Mouse (Mus musculus) lung, postnatal 0 days (tissue): ENCODE measurements around the gene Col23a1. TPM values are rescaled to one million over a fixed set of nuclear protein-coding genes. Genes with fewer than 3 reads are reported as not detected.

ENCODE experiments used
- ATAC-seq: fragments of 200-750 bp; cut with Nextera tagmentation; 2 replicates; pipeline ENCODE4 v1.8.0; 2017; ENCODE audit warnings: moderate library complexity
- DNase-seq: peaks from one replicate; pipeline ENCODE4 v3.0.0-alpha.2; 2016; ENCODE audit warnings: low spot score
- H3K27ac ChIP-seq: fragments of 300-500 bp; sonication (generic); 2 replicates; pipeline ENCODE4 v1.5.1; 2014; ENCODE audit warnings: antibody characterized with exemption, mild to moderate bottlenecking, low read length, mixed read lengths
- H3K27me3 ChIP-seq: fragments of 300-500 bp; sonication (generic); replicated peaks from 2 replicates; pipeline ENCODE4 v1.6.1; 2014; ENCODE audit warnings: low read length, mixed read lengths; ENCODE audit not compliant: insufficient read depth
- H3K36me3 ChIP-seq: fragments of 300-500 bp; sonication (generic); 2 replicates; pipeline ENCODE4 v1.6.1; 2014; ENCODE audit warnings: low read length, mixed read lengths; ENCODE audit not compliant: insufficient read depth
- H3K4me1 ChIP-seq: fragments of 300-500 bp; sonication (generic); 2 replicates; pipeline ENCODE4 v1.6.1; 2014; ENCODE audit warnings: antibody characterized with exemption, low read depth, low read length, mixed read lengths; ENCODE audit not compliant: insufficient read depth
- H3K4me2 ChIP-seq: fragments of 300-500 bp; sonication (generic); replicated peaks from 2 replicates; pipeline ENCODE4 v1.6.1; 2014; ENCODE audit warnings: low read depth, mild to moderate bottlenecking, low read length, moderate library complexity, mixed read lengths
- H3K4me3 ChIP-seq: fragments of 300-500 bp; sonication (generic); 2 replicates; pipeline ENCODE4 v1.5.1; 2014; ENCODE audit warnings: low read depth, low read length
- H3K9ac ChIP-seq: fragments of 300-500 bp; sonication (generic); replicated peaks from 2 replicates; pipeline ENCODE4 v1.6.1; 2014; ENCODE audit warnings: low read depth, mild to moderate bottlenecking
- H3K9me3 ChIP-seq: fragments of 300-500 bp; sonication (generic); 2 replicates; pipeline ENCODE4 v1.6.1; 2016; ENCODE audit warnings: low read length, mixed read lengths
- CTCF ChIP-seq: IDR thresholded peaks from 2 replicates; pipeline ENCODE4 v1.5.1; 2016; ENCODE audit warnings: antibody characterized with exemption, mild to moderate bottlenecking
- EP300 ChIP-seq: IDR thresholded peaks from 2 replicates; pipeline ENCODE4 v1.6.1; 2016; ENCODE audit warnings: antibody characterized with exemption, mild to moderate bottlenecking, control low read depth
- WGBS: fragments of 180-500 bp; shearing (Covaris S2); extraction: QIAGEN DNeasy Blood & Tissue Kit; methylation state at CpG from one replicate; pipeline ENCODE4 v1.1.7; 2014; 5-methylcytosine and 5-hydroxymethylcytosine counted together
- polyA plus RNA-seq: library from polyadenylated mRNA; unstranded; fragments of >200 nt; fragmentation: Nextera tagmentation; extraction: Ambion mirVana; gene quantifications from 2 replicates; pipeline ENCODE4 v1.2.1, GENCODE M21; 2015

Gene Col23a1
- polyA plus RNA-seq, 1 experiment from 2014 or later: 17.2 TPM

- H3K9ac ChIP-seq: no peak overlapping the region
- H3K4me1 ChIP-seq: peaks cover 6% of the 10 kb centered on the region
- TF ChIP-seq EP300 (no peak), CTCF (no peak)
- no peaks in the 10 kb centered on the region for H3K36me3 ChIP-seq
- H3K4me2 ChIP-seq: no peak overlapping the region
- H3K27ac ChIP-seq: no peak overlapping the region
- no peak overlapping the region for H3K4me3 ChIP-seq
- 70% methylated on average over 10 of the region's 10 CpGs for WGBS
- H3K27me3 ChIP-seq: no peaks in the 10 kb centered on the region
- no peak for ATAC-seq
- no peaks in the 10 kb centered on the region for H3K9me3 ChIP-seq
- DNase-seq: no peak
Measured at GRCm38 (mm10) chr11:51389763-51390162, 100.0 kb downstream of the Col23a1 start.

- no peak for ATAC-seq
- H3K36me3 ChIP-seq: no peaks in the 10 kb centered on the region
- H3K9me3 ChIP-seq: no peaks in the 10 kb centered on the region
Measured at GRCm38 (mm10) chr11:51390521-51390920, 100.8 kb downstream of the Col23a1 start.

GRCm38 (mm10) chr11:51391548-51391947, 101.8 kb downstream of the Col23a1 start:
- peaks cover 6% of the 10 kb centered on the region for H3K4me1 ChIP-seq
- peak; percentile 87 for ATAC-seq
- WGBS: 36% methylated on average over 4 of the region's 4 CpGs
- no peak overlapping the region for H3K4me2 ChIP-seq
- peak overlapping the region; percentile 81; the same call in 1 of the 2 replicates for H3K27ac ChIP-seq
- no peaks in the 10 kb centered on the region for H3K36me3 ChIP-seq
- no peaks in the 10 kb centered on the region for H3K9me3 ChIP-seq
- no peak overlapping the region for H3K9ac ChIP-seq
- no peak overlapping the region for H3K4me3 ChIP-seq
- H3K27me3 ChIP-seq: no peaks in the 10 kb centered on the region
- TF ChIP-seq EP300 (peak; percentile 64), CTCF (no peak)
- DNase-seq: peak; percentile 92

More at GRCm38 (mm10) chr11:51390521-51390920, 100.8 kb downstream of the Col23a1 start:
- Histone ChIP-seq H3K27me3 (no peaks in the 10 kb centered on the region), H3K4me3 (no peak overlapping the region), H3K27ac (0 out of 2 replicates have a peak overlapping the region, but pooled peaks have one; percentile 33), H3K9ac (no peak overlapping the region), H3K4me1 (peaks cover 6% of the 10 kb centered on the region), H3K4me2 (no peak overlapping the region)
- no peak for TF ChIP-seq CTCF
- no peak for TF ChIP-seq EP300
- no peak for DNase-seq
- 65% methylated on average over 3 of the region's 3 CpGs for WGBS

GRCm38 (mm10) chr11:51394301-51394865, 104.7 kb downstream of the Col23a1 start:
- 63% methylated on average over 9 of the region's 9 CpGs for WGBS
- Histone ChIP-seq H3K36me3 (no peaks in the 10 kb centered on the region), H3K4me3 (no peak overlapping the region), H3K9me3 (no peaks in the 10 kb centered on the region), H3K9ac (no peak overlapping the region), H3K27ac (no peak overlapping the region), H3K4me1 (peaks cover under 1% of the 10 kb centered on the region; the same call in 1 of the 2 replicates), H3K27me3 (no peaks in the 10 kb centered on the region), H3K4me2 (no peak overlapping the region)
- ATAC-seq: no peak
- DNase-seq: no peak
- TF ChIP-seq CTCF (no peak), EP300 (no peak)

DNA sequence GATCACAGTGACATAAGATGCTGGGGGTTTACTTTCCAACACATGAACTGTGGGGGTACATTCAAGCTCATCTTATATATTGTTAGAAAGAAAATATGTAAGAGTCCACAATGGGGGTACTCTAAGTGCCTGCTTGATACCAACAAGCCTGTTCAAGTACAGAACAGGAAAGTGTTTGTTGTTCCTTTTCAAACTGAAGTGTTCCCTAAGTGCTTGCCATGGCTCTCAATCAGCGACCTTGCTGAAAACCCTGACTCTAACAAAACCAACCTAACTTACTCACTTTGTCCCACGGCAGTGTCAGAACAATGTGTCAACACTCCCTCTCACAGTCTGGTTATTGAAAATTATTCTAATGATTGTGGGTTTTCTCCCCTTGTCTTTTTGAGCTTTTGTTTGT, 106.7 kb downstream of the Col23a1 start:
- Histone ChIP-seq H3K4me2 (no peak overlapping the region), H3K9ac (no peak overlapping the region), H3K4me1 (no peaks in the 10 kb centered on the region), H3K4me3 (no peak overlapping the region), H3K36me3 (no peaks in the 10 kb centered on the region), H3K27me3 (no peaks in the 10 kb centered on the region), H3K27ac (peak overlapping the region; percentile 74), H3K9me3 (no peaks in the 10 kb centered on the region)
- DNase-seq (peak; percentile 89), ATAC-seq (peak; percentile 87)
- WGBS: 43% methylated on average over 2 of the region's 2 CpGs
- TF ChIP-seq CTCF (no peak), EP300 (peak; percentile 97)

DNA sequence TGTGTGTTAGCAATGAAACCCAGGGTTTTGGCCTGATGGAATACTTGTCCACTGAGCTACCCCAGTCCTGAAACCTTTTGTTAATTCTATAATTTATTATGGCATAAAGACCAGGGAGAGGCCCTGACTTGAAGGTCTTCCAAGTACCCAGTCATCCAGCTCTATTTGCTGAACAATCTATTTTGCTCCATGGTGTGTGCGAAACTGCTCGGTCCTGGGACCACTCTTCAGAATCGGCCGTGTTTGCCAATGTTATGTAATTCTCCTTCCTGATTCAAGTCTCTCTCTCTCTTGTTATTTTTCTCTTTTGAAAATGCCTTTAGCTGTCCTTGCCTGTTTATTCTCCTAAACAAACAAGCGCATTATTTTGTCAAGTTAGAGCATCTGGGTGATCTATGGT, 108.4 kb downstream of the Col23a1 start:
- H3K9ac ChIP-seq: no peak overlapping the region
- H3K4me3 ChIP-seq: no peak overlapping the region
- no peaks in the 10 kb centered on the region for H3K36me3 ChIP-seq
- peak overlapping the region; percentile 65 for H3K27ac ChIP-seq
- no peaks in the 10 kb centered on the region for H3K4me1 ChIP-seq
- no peaks in the 10 kb centered on the region for H3K27me3 ChIP-seq
- ATAC-seq (peak; percentile 68), DNase-seq (peak; percentile 88)
- TF ChIP-seq CTCF (no peak), EP300 (peak; percentile 38; the same call in 1 of the 2 replicates)
- 38% methylated on average over 5 of the region's 5 CpGs for WGBS
- H3K9me3 ChIP-seq: no peaks in the 10 kb centered on the region
- no peak overlapping the region for H3K4me2 ChIP-seq
